Mouse (Mus musculus) intestine, postnatal 0 days (tissue): ENCODE measurements around the gene Rxfp2. TPM values are rescaled to one million over a fixed set of nuclear protein-coding genes. Genes with fewer than 3 reads are reported as not detected.
A peak's percentile ranks its signal among the peaks of the same experiment; 100 is the strongest.

ENCODE experiments used
- ATAC-seq: fragments of 200-750 bp; cut with Nextera tagmentation; 2 replicates; pipeline ENCODE4 v1.8.0; 2017; ENCODE audit warnings: mild to moderate bottlenecking, moderate TSS enrichment, moderate library complexity
- H3K27ac ChIP-seq: fragments of 300-500 bp; sonication (generic); 2 replicates; pipeline ENCODE4 v1.5.1; 2014; ENCODE audit warnings: mild to moderate bottlenecking, low read depth, low read length, moderate library complexity
- H3K27me3 ChIP-seq: fragments of 300-500 bp; sonication (generic); replicated peaks from 2 replicates; pipeline ENCODE4 v1.6.1; 2014; ENCODE audit warnings: low read length, mixed read lengths; ENCODE audit not compliant: control insufficient read depth, insufficient read depth
- H3K36me3 ChIP-seq: fragments of 300-500 bp; sonication (generic); 2 replicates; pipeline ENCODE4 v1.6.1; 2014; ENCODE audit warnings: mild to moderate bottlenecking, moderate library complexity; ENCODE audit not compliant: control insufficient read depth, insufficient read depth
- H3K4me1 ChIP-seq: fragments of 300-500 bp; sonication (generic); replicated peaks from 2 replicates; pipeline ENCODE4 v1.6.1; 2014; ENCODE audit warnings: antibody characterized with exemption, low read length, mixed read lengths; ENCODE audit not compliant: control insufficient read depth, insufficient read depth
- H3K4me2 ChIP-seq: fragments of 300-500 bp; sonication (generic); replicated peaks from 2 replicates; pipeline ENCODE4 v1.6.1; 2014; ENCODE audit warnings: low read depth, mild to moderate bottlenecking, moderate library complexity
- H3K4me3 ChIP-seq: fragments of 300-500 bp; sonication (generic); 2 replicates; pipeline ENCODE4 v1.5.1; 2014; ENCODE audit warnings: low read depth, low read length
- H3K9ac ChIP-seq: fragments of 300-500 bp; sonication (generic); 2 replicates; pipeline ENCODE4 v1.6.1; 2014; ENCODE audit warnings: mild to moderate bottlenecking, low read depth, low read length
- H3K9me3 ChIP-seq: fragments of 300-500 bp; sonication (generic); 2 replicates; pipeline ENCODE4 v1.6.1; 2016; ENCODE audit warnings: mixed run types; ENCODE audit not compliant: control insufficient read depth
- CTCF ChIP-seq: sonication (generic); IDR thresholded peaks from 2 replicates; pipeline ENCODE4 v1.5.1; 2016; ENCODE audit warnings: low read depth, mild to moderate bottlenecking, control low read depth, antibody characterized with exemption, moderate library complexity
- WGBS: fragments of 180-500 bp; shearing (Covaris S2); extraction: QIAGEN DNeasy Blood & Tissue Kit; methylation state at CpG from one replicate; pipeline ENCODE4 v1.1.7; 2014; 5-methylcytosine and 5-hydroxymethylcytosine counted together
- polyA plus RNA-seq: library from polyadenylated mRNA; unstranded; fragments of >200 nt; fragmentation: Nextera tagmentation; extraction: Ambion mirVana; gene quantifications from 2 replicates; pipeline ENCODE4 v1.2.1, GENCODE M21; 2015

Rxfp2 gene
- polyA plus RNA-seq, 1 experiment from 2014 or later = not detected

DNA sequence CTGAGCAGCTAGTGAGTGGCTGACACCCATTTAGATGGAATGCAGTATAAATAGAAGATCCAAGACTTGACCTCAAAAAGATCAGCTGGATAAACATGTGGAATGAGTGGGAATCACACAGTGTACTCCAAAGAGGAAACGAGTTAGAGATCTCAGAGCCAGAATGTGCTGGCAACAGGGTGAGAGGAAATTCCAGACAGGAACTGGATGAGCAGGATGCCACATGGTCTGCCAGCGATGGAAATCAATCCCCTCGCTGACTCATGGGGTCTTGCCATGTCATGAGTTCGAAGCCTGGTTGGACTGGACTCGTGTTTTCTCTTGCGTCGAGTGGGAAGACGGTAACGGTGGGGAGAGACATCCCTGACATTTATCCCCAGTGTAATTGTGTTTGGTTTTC is 41.0 kb downstream of the Rxfp2 start:
- no peak overlapping the region for H3K9ac ChIP-seq
- 87% methylated on average over 9 of the region's 9 CpGs for WGBS
- H3K27ac ChIP-seq = no peak overlapping the region
- no peak overlapping the region for H3K4me3 ChIP-seq
- 0 out of 2 replicates have a peak, but pooled peaks cover 3% of the 10 kb centered on the region for H3K9me3 ChIP-seq
- no peak for ATAC-seq
- H3K36me3 ChIP-seq = no peaks in the 10 kb centered on the region
- H3K4me2 ChIP-seq = no peak overlapping the region
- no peak for TF ChIP-seq CTCF
- H3K4me1 ChIP-seq = no peaks in the 10 kb centered on the region
- H3K27me3 ChIP-seq = no peaks in the 10 kb centered on the region

DNA sequence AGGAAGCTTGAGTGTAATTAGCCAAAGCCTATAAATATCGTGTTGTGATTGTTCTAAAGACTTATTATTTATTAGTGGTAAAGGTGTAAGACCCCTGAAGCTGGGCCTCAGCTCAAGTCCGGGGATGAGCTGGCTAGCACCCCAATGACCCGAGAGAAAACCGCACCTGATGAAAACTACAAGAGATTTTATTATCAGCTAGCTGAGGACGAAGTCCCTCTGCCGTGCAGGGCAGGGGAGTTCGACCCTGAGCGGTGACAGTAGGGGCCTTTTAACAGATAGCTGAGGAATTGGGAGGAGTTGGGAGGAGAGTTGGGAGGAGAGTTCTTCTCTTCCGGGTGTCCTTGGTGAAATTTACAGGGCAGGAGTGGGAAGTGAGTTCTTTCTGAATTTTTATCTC is 42.6 kb downstream of the Rxfp2 start:
- H3K27ac ChIP-seq = no peak overlapping the region
- H3K4me3 ChIP-seq = no peak overlapping the region
- no peak overlapping the region for H3K4me2 ChIP-seq
- TF ChIP-seq CTCF = no peak
- H3K4me1 ChIP-seq = no peaks in the 10 kb centered on the region
- 84% methylated on average over 9 of the region's 9 CpGs for WGBS
- H3K36me3 ChIP-seq = no peaks in the 10 kb centered on the region
- no peaks in the 10 kb centered on the region for H3K27me3 ChIP-seq
- H3K9ac ChIP-seq = no peak overlapping the region
- H3K9me3 ChIP-seq = 0 out of 2 replicates have a peak, but pooled peaks cover 3% of the 10 kb centered on the region
- ATAC-seq = no peak

DNA sequence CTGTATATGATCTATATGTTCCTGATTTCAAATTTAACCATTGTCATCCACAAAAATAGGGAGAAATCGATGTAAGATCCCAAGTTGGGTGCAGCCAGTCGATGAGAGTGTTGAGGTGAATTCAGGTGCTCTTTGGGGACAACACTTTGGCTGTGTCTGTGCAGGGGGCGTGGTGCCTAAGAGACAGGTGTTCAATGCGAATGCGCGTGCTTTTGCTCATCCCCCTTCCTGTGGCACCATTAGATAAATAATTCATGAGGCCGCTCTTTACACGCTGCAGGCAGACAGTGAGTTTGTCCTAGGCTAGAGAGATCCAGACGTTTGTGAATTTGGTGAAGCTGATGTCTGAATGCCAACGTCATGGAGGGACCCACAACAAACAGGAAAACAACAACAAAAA is 45.8 kb downstream of the Rxfp2 start:
- Histone ChIP-seq H3K27me3 (no peaks in the 10 kb centered on the region), H3K9ac (no peak overlapping the region), H3K4me1 (no peaks in the 10 kb centered on the region), H3K4me2 (no peak overlapping the region), H3K4me3 (no peak overlapping the region), H3K36me3 (no peaks in the 10 kb centered on the region), H3K9me3 (0 out of 2 replicates have a peak, but pooled peaks cover 3% of the 10 kb centered on the region), H3K27ac (no peak overlapping the region)
- no peak for TF ChIP-seq CTCF
- no peak for ATAC-seq
- WGBS = 65% methylated on average over 10 of the region's 10 CpGs

DNA sequence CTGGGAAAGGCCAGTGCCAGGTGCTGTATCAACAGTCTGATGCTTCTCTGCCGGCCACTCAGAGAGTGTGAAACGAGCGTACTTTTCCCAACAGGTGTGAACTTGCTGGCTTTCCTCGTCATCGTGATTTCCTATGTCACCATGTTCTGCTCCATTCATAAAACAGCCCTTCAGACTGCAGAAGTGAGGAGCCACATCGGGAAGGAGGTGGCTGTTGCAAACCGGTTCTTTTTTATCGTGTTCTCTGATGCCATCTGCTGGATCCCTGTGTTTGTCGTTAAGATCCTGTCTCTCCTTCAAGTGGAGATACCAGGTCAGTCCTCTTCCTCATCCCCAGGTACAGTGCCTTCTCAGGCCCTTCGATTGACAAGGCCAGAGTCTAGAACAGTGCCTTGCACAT is 51.6 kb downstream of the Rxfp2 start:
- no peak overlapping the region for H3K4me2 ChIP-seq
- TF ChIP-seq CTCF = peak; percentile 66

DNA sequence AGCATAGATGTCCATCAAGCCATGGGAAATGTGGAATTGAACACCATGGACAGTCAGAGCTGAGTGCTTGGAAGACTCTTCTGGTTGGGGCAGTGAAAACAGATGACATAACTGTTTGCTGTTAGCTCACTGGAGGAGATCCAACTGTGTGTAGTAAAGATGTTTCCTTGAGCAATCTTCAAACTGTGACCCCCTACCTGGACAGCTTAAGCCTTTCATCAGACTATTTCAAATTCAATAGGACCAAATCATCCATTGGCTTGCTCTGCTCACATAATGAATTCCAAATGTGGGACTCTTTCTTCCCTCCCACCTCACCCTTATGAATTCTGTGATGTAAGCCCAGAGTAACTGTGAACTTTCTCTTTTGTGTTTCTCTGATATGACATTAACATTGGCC is 53.3 kb downstream of the Rxfp2 start:
- H3K36me3 ChIP-seq = no peaks in the 10 kb centered on the region
- H3K4me3 ChIP-seq = no peak overlapping the region
- ATAC-seq = no peak
- no peaks in the 10 kb centered on the region for H3K4me1 ChIP-seq
- H3K9ac ChIP-seq = no peak overlapping the region
- no peak for TF ChIP-seq CTCF
- H3K27me3 ChIP-seq = no peaks in the 10 kb centered on the region
- no peaks in the 10 kb centered on the region for H3K9me3 ChIP-seq
- H3K27ac ChIP-seq = no peak overlapping the region
- H3K4me2 ChIP-seq = no peak overlapping the region

More for the DNA sequence above, 51.6 kb downstream of the Rxfp2 start:
- Histone ChIP-seq H3K27me3 (no peaks in the 10 kb centered on the region), H3K4me1 (no peaks in the 10 kb centered on the region), H3K27ac (no peak overlapping the region), H3K9me3 (no peaks in the 10 kb centered on the region), H3K9ac (no peak overlapping the region), H3K36me3 (no peaks in the 10 kb centered on the region), H3K4me3 (no peak overlapping the region)
- ATAC-seq = no peak
- 15% methylated on average over 10 of the region's 10 CpGs for WGBS

DNA sequence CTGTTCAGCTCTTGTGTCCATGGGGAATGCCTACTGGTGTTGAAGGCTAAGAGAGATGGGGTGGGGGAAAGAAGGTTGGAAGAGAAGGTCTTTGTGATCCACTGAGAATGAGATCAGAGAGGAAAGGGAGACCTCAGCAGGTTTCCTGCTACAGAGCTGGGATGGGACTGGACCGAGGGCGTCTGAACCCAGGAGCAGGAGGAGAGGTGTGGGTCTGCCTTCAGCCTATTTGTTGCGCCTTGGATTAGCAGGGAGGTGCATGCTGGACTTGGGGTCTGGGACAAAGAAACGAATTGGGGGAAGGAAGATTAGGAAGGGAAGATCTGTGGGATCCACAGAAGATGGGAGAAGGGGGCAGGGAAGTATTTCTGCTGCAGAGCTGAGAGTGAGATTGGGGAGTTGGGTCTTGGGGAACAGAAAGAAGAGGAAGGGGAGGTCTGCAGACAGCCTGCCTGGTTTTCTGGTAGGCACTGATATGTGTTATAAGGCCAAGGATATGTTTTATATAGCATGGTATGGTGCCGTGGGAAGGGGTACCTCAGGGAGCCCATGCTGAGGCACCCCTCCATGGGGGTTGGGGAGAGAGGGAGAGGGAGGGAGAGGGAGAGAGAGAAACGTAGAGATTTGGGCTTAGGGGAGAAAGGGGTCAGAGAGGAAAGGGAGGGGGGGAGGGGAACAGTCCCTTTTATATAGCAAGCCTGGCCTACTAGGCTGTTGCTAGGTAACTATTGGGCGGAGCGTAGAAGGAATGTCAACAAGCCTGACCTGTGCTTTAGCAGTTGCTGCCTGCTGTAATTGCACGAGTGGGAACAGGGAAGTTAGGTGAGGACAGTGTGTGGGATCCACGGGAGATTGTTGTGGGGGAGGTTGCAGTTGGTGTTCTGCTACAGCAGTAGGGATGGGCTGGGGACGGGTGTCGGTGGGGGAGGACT is 61.7 kb downstream of the Rxfp2 start:
- H3K4me3 ChIP-seq = no peak overlapping the region
- H3K36me3 ChIP-seq = no peaks in the 10 kb centered on the region
- ATAC-seq = no peak
- 34% methylated on average over 12 of the region's 12 CpGs for WGBS
- no peak for TF ChIP-seq CTCF
- H3K9me3 ChIP-seq = no peaks in the 10 kb centered on the region
- H3K9ac ChIP-seq = no peak overlapping the region
- no peak overlapping the region for H3K27ac ChIP-seq
- H3K4me1 ChIP-seq = no peaks in the 10 kb centered on the region
- no peak overlapping the region for H3K4me2 ChIP-seq
- H3K27me3 ChIP-seq = no peaks in the 10 kb centered on the region
